Mouse (Mus musculus) erythroblast, embryonic 14.5 days (primary cell): ENCODE measurements around the gene Ston1.

Source experiments
- GATA1 ChIP-seq: IDR thresholded peaks from 2 replicates; pipeline ENCODE4 v1.6.1; 2012; ENCODE audit warnings: low read length, inconsistent platforms, mixed read lengths
- TAL1 ChIP-seq: IDR thresholded peaks from 3 replicates; pipeline ENCODE4 v1.6.1; 2012; ENCODE audit warnings: low read length, inconsistent platforms, mixed read lengths

DNA sequence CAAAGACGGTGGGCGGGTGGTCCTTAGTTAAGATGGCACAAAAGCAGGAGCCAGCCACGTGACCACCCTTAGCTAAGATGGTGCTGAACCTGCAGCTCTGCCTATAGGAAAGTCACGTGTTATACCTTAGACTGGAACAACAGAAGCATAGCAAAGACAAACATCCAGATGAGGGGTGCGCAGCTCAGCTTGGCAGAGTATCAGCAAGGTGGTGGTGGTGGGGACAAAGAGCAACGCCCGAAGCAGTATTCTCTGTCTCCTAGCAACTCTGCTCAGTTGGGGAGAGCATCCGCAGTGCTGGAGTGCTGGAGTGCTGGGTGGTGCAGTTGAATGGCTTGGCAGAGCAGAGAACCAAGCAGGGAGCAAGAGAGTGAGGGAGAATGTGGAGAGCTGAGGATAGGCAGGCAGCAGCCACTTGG lies 108.8 kb downstream of the Ston1 start:
- TF ChIP-seq TAL1 = no peak
- no peak for TF ChIP-seq GATA1
